Mouse (Mus musculus): ENCODE measurements around the gene Usp46. TPM values are rescaled to one million over a fixed set of nuclear protein-coding genes. Genes with fewer than 3 reads are reported as not detected.

Usp46 gene
- total RNA-seq, 1 experiment, result 13.8 TPM

DNA sequence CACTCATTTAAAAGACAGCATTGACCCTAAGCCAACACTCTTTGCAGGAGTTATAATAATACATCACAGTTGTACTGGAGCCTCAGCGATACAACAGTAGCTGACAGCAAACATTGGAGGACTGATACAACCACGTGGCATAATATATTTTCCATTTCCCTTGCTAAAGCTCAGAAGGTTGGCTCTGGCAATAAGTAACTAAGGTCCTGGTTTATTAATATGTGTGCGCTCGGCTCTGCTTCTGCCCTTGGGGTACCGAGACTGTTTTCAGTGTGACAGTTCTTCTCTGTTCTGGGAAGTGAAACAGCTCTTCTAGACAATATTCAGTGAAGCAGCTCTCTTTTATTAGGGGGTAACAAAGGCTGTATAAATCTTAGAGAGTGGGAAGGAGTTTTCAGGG is 50.7 kb downstream of the Usp46 start:
- in situ Hi-C loops (cut with MboI; ENCODE audit: low sequenced_read_pairs in 2 of 2, unreplicated experiment in 2 of 2), result no loop called here
- TF ChIP-seq ZNF384 (IDR thresholded peaks at IDR 0.05; ENCODE audit: low read depth, low read length) (no peak), MAFK (IDR thresholded peaks at IDR 0.05; ENCODE audit: insufficient read depth, low read depth, low read length) (no peak), ZC3H11A (IDR thresholded peaks at IDR 0.05; ENCODE audit: borderline replicate concordance, low read depth, low read length) (no peak), CHD2 (IDR thresholded peaks at IDR 0.05; ENCODE audit: low read depth, low read length) (no peak), HCFC1 (IDR thresholded peaks at IDR 0.05; ENCODE audit: borderline replicate concordance, insufficient read depth, low read length) (no peak)
- Histone ChIP-seq H3K9me3 (ENCODE audit: control insufficient read depth, insufficient read depth, low read depth, low read length) (no peaks in the 10 kb centered on the region), H3K4me1 (ENCODE audit: control insufficient read depth in 2 of 2, insufficient read depth in 2 of 2, low read length in 2 of 2, poor library complexity in 1 of 2) (no peaks in the 10 kb centered on the region), H3K27ac (ENCODE audit: insufficient read depth, low read depth, low read length, poor library complexity, severe bottlenecking) (no peak overlapping the region), H3K36me3 (ENCODE audit: control insufficient read depth, insufficient read depth, low read length, poor library complexity, severe bottlenecking) (peaks cover 7% of the 10 kb centered on the region; the same call in 1 of the 2 replicates), H3K4me3 (ENCODE audit: insufficient read depth in 1 of 2, low read depth in 1 of 2, low read length in 2 of 2, poor library complexity in 1 of 2, severe bottlenecking in 1 of 2) (no peak overlapping the region), H3K9ac (ENCODE audit: insufficient read depth, low read depth, low read length, poor library complexity, severe bottlenecking) (no peak overlapping the region)
- no peak for DNase-seq (ENCODE audit: low read depth, low spot score)

DNA sequence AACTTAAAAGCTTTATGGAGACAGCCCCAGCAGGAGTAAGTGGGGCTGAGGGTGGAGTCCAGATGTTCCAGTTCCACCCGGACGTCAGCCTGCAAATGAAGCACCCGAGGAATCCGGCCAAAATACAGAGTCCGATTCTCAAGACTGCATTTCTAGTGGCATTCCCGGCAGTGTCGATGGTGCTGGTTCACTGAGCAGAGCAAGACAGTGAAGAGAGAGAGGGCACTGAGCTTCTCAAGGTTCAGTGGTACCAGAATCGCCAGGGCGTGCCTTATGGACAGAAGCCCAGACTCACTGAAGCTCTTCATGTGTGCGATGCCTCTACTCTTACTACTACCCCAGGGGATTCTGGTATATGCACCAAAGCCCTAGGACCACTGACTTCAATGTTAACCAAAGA is 56.6 kb downstream of the Usp46 start:
- H3K4me1 ChIP-seq (ENCODE audit: control insufficient read depth in 2 of 2, insufficient read depth in 2 of 2, low read length in 2 of 2, poor library complexity in 1 of 2), result peaks cover 0 to 4% of the 10 kb centered on the region in 2 experiments; a peak in 1 of 4 replicates
- TF ChIP-seq MAFK (IDR thresholded peaks at IDR 0.05; ENCODE audit: insufficient read depth, low read depth, low read length) (no peak), HCFC1 (IDR thresholded peaks at IDR 0.05; ENCODE audit: borderline replicate concordance, insufficient read depth, low read length) (no peak), CHD2 (IDR thresholded peaks at IDR 0.05; ENCODE audit: low read depth, low read length) (no peak), ZNF384 (IDR thresholded peaks at IDR 0.05; ENCODE audit: low read depth, low read length) (no peak), ZC3H11A (IDR thresholded peaks at IDR 0.05; ENCODE audit: borderline replicate concordance, low read depth, low read length) (no peak)
- H3K27ac ChIP-seq (ENCODE audit: insufficient read depth, low read depth, low read length, poor library complexity, severe bottlenecking), result no peak overlapping the region
- H3K36me3 ChIP-seq (ENCODE audit: control insufficient read depth, insufficient read depth, low read length, poor library complexity, severe bottlenecking), result peaks cover 7% of the 10 kb centered on the region; the same call in 1 of the 2 replicates
- H3K4me3 ChIP-seq (ENCODE audit: insufficient read depth in 1 of 2, low read depth in 1 of 2, low read length in 2 of 2, poor library complexity in 1 of 2, severe bottlenecking in 1 of 2), result no peak overlapping the region
- H3K9me3 ChIP-seq (ENCODE audit: control insufficient read depth, insufficient read depth, low read depth, low read length), result no peaks in the 10 kb centered on the region
- no peak for DNase-seq (ENCODE audit: low read depth, low spot score)
- in situ Hi-C loops (cut with MboI; ENCODE audit: low sequenced_read_pairs in 2 of 2, unreplicated experiment in 2 of 2), result no loop called here
- H3K9ac ChIP-seq (ENCODE audit: insufficient read depth, low read depth, low read length, poor library complexity, severe bottlenecking), result no peak overlapping the region

DNA sequence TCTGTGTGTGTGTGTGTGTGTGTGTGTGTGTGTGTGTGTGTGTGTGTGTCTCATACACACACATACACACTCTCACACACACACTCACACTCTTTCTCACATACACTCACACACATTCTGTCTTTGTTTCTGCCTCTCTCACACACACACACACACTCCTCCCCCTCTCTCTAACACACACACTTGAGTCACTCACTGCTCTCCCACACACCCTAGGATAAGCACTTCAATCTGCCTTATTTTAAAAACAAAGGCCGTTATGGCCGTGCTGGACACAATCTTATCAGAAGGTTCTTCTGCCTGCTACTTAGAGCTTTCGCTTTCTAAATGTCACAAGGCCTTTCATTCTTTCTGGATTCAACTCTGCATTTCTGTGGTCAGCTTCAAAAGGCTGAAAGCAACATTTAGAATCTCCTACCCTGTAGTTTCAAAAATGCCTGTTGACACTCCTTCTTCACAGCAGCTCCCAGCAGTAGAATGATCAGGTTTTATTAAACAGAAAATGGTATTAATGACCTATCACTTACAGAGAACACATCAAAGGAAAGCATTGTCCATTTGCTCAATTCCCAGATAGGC is 60.6 kb downstream of the Usp46 start:
- H3K36me3 ChIP-seq (ENCODE audit: control insufficient read depth, insufficient read depth, low read length, poor library complexity, severe bottlenecking), result peaks cover 7% of the 10 kb centered on the region
- no peak overlapping the region for H3K27ac ChIP-seq (ENCODE audit: insufficient read depth, low read depth, low read length, poor library complexity, severe bottlenecking)
- no peak for TF ChIP-seq ZC3H11A (IDR thresholded peaks at IDR 0.05; ENCODE audit: borderline replicate concordance, low read depth, low read length)
- TF ChIP-seq CHD2 (IDR thresholded peaks at IDR 0.05; ENCODE audit: low read depth, low read length), result no peak
- no peak for TF ChIP-seq HCFC1 (IDR thresholded peaks at IDR 0.05; ENCODE audit: borderline replicate concordance, insufficient read depth, low read length)
- no peak for TF ChIP-seq ZNF384 (IDR thresholded peaks at IDR 0.05; ENCODE audit: low read depth, low read length)
- TF ChIP-seq MAFK (IDR thresholded peaks at IDR 0.05; ENCODE audit: insufficient read depth, low read depth, low read length), result no peak
- in situ Hi-C loops (cut with MboI; ENCODE audit: low sequenced_read_pairs in 2 of 2, unreplicated experiment in 2 of 2), result no loop called here
- H3K9me3 ChIP-seq (ENCODE audit: control insufficient read depth, insufficient read depth, low read depth, low read length), result no peaks in the 10 kb centered on the region
- H3K9ac ChIP-seq (ENCODE audit: insufficient read depth, low read depth, low read length, poor library complexity, severe bottlenecking), result no peak overlapping the region
- H3K4me1 ChIP-seq (ENCODE audit: control insufficient read depth in 2 of 2, insufficient read depth in 2 of 2, low read length in 2 of 2, poor library complexity in 1 of 2), result peaks cover 0 to 4% of the 10 kb centered on the region in 2 experiments; a peak in 1 of 4 replicates
- no peak overlapping the region for H3K4me3 ChIP-seq (ENCODE audit: insufficient read depth in 1 of 2, low read depth in 1 of 2, low read length in 2 of 2, poor library complexity in 1 of 2, severe bottlenecking in 1 of 2)
- no peak for DNase-seq (ENCODE audit: low read depth, low spot score)

DNA sequence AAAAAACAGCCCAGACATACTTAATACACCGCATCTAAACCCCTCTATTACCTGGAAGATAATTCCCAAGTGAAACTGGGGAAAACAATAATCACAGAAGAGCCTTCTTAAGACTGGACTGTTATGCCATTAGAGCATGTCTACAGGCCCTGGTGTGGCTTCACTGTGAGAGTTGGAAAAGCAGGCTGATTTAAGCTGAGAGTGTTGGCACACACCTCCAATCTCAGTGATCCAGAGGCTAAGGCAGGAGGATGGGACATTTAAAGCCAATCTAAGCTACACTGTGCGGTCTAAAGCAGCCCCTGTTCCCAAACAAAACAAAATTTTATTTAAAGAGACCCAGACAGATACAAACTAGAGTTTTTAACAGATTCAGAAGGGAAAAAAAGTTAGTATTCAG is 62.3 kb downstream of the Usp46 start:
- no peak overlapping the region for H3K9ac ChIP-seq (ENCODE audit: insufficient read depth, low read depth, low read length, poor library complexity, severe bottlenecking)
- no peaks in the 10 kb centered on the region for H3K9me3 ChIP-seq (ENCODE audit: control insufficient read depth, insufficient read depth, low read depth, low read length)
- peaks cover 0 to 4% of the 10 kb centered on the region in 2 experiments; a peak in 1 of 4 replicates for H3K4me1 ChIP-seq (ENCODE audit: control insufficient read depth in 2 of 2, insufficient read depth in 2 of 2, low read length in 2 of 2, poor library complexity in 1 of 2)
- no peak overlapping the region for H3K4me3 ChIP-seq (ENCODE audit: insufficient read depth in 1 of 2, low read depth in 1 of 2, low read length in 2 of 2, poor library complexity in 1 of 2, severe bottlenecking in 1 of 2)
- in situ Hi-C loops (cut with MboI; ENCODE audit: low sequenced_read_pairs in 2 of 2, unreplicated experiment in 2 of 2), result no loop called here
- peaks cover 7% of the 10 kb centered on the region for H3K36me3 ChIP-seq (ENCODE audit: control insufficient read depth, insufficient read depth, low read length, poor library complexity, severe bottlenecking)
- no peak for TF ChIP-seq CHD2 (IDR thresholded peaks at IDR 0.05; ENCODE audit: low read depth, low read length)
- no peak for DNase-seq (ENCODE audit: low read depth, low spot score)
- H3K27ac ChIP-seq (ENCODE audit: insufficient read depth, low read depth, low read length, poor library complexity, severe bottlenecking), result no peak overlapping the region

DNA sequence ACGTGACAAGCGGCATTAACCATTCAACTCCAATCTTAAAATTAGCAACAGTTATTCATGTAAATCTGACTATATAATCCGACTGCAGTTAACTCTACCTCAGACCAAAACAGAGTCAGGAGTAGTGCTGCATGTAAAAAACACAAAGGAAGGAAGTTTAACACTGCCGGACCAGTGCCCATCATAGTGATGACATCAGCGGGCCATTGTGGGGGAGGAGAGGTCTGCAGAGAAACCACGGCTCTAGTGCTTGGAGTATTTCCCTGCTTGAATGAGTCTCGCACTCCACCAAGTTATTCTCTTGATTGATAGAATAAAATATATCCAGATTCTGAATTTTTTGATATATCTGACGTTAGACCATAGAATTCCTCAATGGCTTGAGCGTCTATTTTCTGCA is 66.5 kb downstream of the Usp46 start:
- H3K4me1 ChIP-seq (ENCODE audit: control insufficient read depth in 2 of 2, insufficient read depth in 2 of 2, low read length in 2 of 2, poor library complexity in 1 of 2), result no peaks in the 10 kb centered on the region
- in situ Hi-C loops (cut with MboI; ENCODE audit: low sequenced_read_pairs in 2 of 2, unreplicated experiment in 2 of 2), result no loop called here
- H3K4me3 ChIP-seq (ENCODE audit: insufficient read depth in 1 of 2, low read depth in 1 of 2, low read length in 2 of 2, poor library complexity in 1 of 2, severe bottlenecking in 1 of 2), result no peak overlapping the region
- TF ChIP-seq ZNF384 (IDR thresholded peaks at IDR 0.05; ENCODE audit: low read depth, low read length) (no peak), ZC3H11A (IDR thresholded peaks at IDR 0.05; ENCODE audit: borderline replicate concordance, low read depth, low read length) (no peak), CHD2 (IDR thresholded peaks at IDR 0.05; ENCODE audit: low read depth, low read length) (no peak), MAFK (IDR thresholded peaks at IDR 0.05; ENCODE audit: insufficient read depth, low read depth, low read length) (no peak), HCFC1 (IDR thresholded peaks at IDR 0.05; ENCODE audit: borderline replicate concordance, insufficient read depth, low read length) (no peak)
- no peaks in the 10 kb centered on the region for H3K9me3 ChIP-seq (ENCODE audit: control insufficient read depth, insufficient read depth, low read depth, low read length)
- no peak overlapping the region for H3K9ac ChIP-seq (ENCODE audit: insufficient read depth, low read depth, low read length, poor library complexity, severe bottlenecking)
- no peak overlapping the region for H3K27ac ChIP-seq (ENCODE audit: insufficient read depth, low read depth, low read length, poor library complexity, severe bottlenecking)
- peaks cover 7% of the 10 kb centered on the region for H3K36me3 ChIP-seq (ENCODE audit: control insufficient read depth, insufficient read depth, low read length, poor library complexity, severe bottlenecking)
- DNase-seq (ENCODE audit: low read depth, low spot score), result no peak
